Comparison of ENCODE assay signal across 23 mouse cellular contexts in the genomic region with DNA sequence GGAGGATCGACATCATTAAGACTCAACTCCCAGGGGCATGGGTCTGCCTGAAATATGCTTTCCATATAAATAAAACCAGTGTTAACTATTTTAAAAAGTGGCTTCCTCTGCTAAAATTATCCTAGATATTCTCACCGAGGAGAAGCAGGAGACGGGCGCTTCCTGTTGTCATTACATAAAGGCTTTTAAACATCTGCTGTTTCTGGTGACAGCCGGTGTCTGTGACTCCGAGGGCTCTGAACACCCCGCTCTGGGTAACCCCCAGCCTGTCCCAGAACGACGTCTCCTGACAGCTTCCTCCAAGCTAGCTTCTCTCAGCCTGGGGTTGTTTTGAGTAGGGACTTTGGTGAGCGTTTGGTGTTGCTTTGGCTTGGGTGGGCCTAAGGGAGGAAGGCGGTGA. TPM values are rescaled to one million over a fixed set of nuclear protein-coding genes. Genes with fewer than 3 reads are reported as not detected.
DNase-seq lines count a peak whose midpoint lies in the region; TF ChIP-seq lines count a peak whose summit lies in the region.
"Had no signal": no experiment of that assay in that cellular context is flagged by ENCODE, and none has a peak within 500 bp of the region (broad histone marks: within the 10 kb centered on the region; RNA-seq: fewer than 3 reads in every experiment).

No protein-coding gene starts in this region.

- no peak for TF ChIP-seq CTCF in layer of hippocampus, adult 2 months (conservative IDR thresholded peaks at IDR 0.05)
- no peak for TF ChIP-seq CTCF in olfactory bulb, adult 2 months (IDR thresholded peaks at IDR 0.05; ENCODE audit: insufficient read depth, low read depth, low read length)

- H3K4me1 ChIP-seq in olfactory bulb, adult 2 months (ENCODE audit: control insufficient read depth, insufficient read depth, low read length): peaks cover 8% of the 10 kb centered on the region
- H3K4me1 ChIP-seq: forebrain, embryonic 15.5 days; heart, embryonic 13.5 days; hindbrain, embryonic 13.5 days had no signal

- WGBS in olfactory bulb, adult 2 months: 50% methylated on average over 11 of the region's 11 CpGs

- no peak overlapping the region for H3K4me3 ChIP-seq in layer of hippocampus, adult 2 months
- no peak overlapping the region for H3K4me3 ChIP-seq in olfactory bulb, adult 2 months (ENCODE audit: insufficient read depth, low read depth, low read length)
- H3K4me3 ChIP-seq: forebrain, embryonic 15.5 days; heart, embryonic 13.5 days; hindbrain, embryonic 13.5 days had no signal

- no peak for TF ChIP-seq POLR2A in olfactory bulb, adult 2 months (IDR thresholded peaks at IDR 0.05; ENCODE audit: insufficient read depth, low read depth, low read length)

- DNase-seq in frontal cortex, postnatal 36 days (ENCODE audit: low spot score in 2 of 2): peak; percentile 30 to 68
- DNase-seq in frontal cortex, postnatal 25 days (ENCODE audit: low spot score in 2 of 2): no peak
- DNase-seq in layer of hippocampus, adult 2 months (ENCODE audit: low spot score in 2 of 2): peak in 1 of 2 experiments; percentile 45
- DNase-seq in layer of hippocampus, adult 9-11 months: no peak
- DNase-seq in right cerebral cortex, adult 18-20 months: peak; percentile 71
- no peak for DNase-seq in right cerebral cortex, postnatal 10 days (ENCODE audit: low spot score in 2 of 2)
- no peak for DNase-seq in cerebellum, postnatal 25 days
- DNase-seq: adrenal gland, postnatal 14 days; cerebellum, adult 18-20 months; cerebellum, adult 9-11 months; gastrocnemius, postnatal 36 days; heart, adult 11 months; heart, postnatal 4 days had no signal

- peak overlapping the region; percentile 1; the same call in 1 of the 2 replicates for H3K27ac ChIP-seq in layer of hippocampus, adult 2 months
- H3K27ac ChIP-seq in olfactory bulb, adult 2 months (ENCODE audit: insufficient read depth, low read depth, low read length): peak overlapping the region; percentile 38; the same call in 1 of the 2 replicates
- H3K27ac ChIP-seq: forebrain, embryonic 15.5 days; heart, embryonic 13.5 days; hindbrain, embryonic 13.5 days had no signal

RNA-seq across cellular contexts. Expression of a gene that starts 28.3 kb away (rescaled TPM):
- total RNA-seq in layer of hippocampus, adult 2 months (2021): 10 to 100 TPM; 73.4 to 77.3 TPM
- not detected in 2 replicates for polyA plus RNA-seq in olfactory bulb, adult 2 months (2012; ENCODE audit: insufficient read depth, insufficient read length, low replicate concordance, missing spikeins)

RNA-seq across cellular contexts. Expression of a gene that starts 49.1 kb away (rescaled TPM):
- not detected for total RNA-seq in layer of hippocampus, adult 2 months (2021)
- not detected in 2 replicates for polyA plus RNA-seq in olfactory bulb, adult 2 months (2012; ENCODE audit: insufficient read depth, insufficient read length, low replicate concordance, missing spikeins)
- total RNA-seq: adrenal gland, adult 18-20 months; adrenal gland, postnatal 14 days; CH12.LX; gastrocnemius, adult 8-10 months; gastrocnemius, postnatal 36 days; heart, postnatal 4 days had no signal
- polyA plus RNA-seq: activated CD4-positive, CD25-positive, alpha-beta regulatory T cell, adult 4 months; embryonic facial prominence, embryonic 11.5 days; heart, embryonic 13.5 days; heart, postnatal 0 days had no signal

Comparison
In these comparisons a context has a peak if more than half of its experiments do, and no peak if none do; other contexts are left out.
1. DNase-seq: peak in frontal cortex, postnatal 36 days (2 of 2) and right cerebral cortex, adult 18-20 months (single experiment); none in frontal cortex, postnatal 25 days (0 of 2), layer of hippocampus, adult 9-11 months (single experiment), right cerebral cortex, postnatal 10 days (0 of 2) and cerebellum, postnatal 25 days (0 of 2).